Mouse (Mus musculus): ENCODE data around the gene Btg1.

The Btg1 gene

DNA sequence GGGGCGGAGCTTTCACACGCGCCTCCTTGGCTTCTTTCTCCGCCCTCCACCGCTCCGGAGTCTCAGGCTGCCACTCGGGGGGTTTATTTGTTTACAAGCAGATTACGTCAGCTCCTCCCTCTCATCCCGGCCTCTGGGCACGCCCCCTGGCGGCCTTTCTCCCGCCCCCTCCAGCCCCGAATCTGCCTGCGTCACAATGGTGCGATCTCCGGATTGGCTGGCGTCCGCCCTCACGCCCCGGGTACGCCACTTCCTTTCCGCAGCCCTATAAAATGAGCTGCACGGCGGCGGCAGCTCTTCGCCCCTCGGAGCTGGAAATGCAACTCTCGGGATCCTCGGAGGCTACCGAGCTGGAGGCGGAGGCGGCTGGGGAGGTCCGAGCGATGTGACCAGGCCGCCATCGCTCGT lies at the start of gene Btg1:
Gene Btg1, plus strand, starts transcription at position 298 of the 408 bp plus-strand sequence.
- DNase-seq (ENCODE audit: low spot score) = peak; percentile 99

DNA sequence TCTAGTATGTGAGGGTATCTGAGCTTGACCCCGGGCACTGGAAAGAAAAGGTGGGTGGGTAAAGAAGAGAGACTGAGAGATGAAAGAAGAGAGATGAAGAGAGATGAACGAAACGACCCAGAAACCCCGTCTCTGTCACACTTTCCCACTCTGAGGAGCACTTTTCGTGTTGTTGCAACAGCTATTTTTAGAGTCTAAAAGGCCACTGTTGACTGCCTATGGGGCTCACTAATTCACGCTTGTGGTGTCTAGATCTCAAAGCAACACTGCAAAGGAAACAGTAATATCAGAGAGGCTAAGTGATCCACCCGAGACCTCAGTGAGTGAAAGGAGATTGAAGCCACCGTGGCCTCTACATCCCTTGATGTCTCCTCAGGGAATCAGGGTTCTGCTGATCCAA lies 47.3 kb upstream of the Btg1 start:
- DNase-seq (ENCODE audit: low spot score) = no peak

DNA sequence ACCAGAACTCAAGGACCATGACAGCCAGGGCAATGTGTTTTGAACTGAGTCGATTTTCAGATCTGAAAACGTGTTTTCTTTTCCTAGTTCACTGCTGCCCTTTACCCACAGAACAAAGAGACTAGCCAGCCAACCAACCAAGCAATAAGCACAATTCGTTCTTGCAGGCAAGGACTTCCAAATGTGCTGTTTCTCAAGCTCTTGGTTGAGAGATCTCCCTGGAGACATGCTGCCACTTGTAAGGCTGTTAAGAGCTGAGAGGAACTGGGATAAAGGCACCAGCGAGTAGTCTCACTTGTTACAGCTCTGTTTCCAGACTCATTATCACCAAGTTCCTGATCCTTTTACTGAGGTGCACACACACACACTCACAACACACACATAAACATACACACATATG lies 45.6 kb upstream of the Btg1 start:
- DNase-seq (ENCODE audit: low spot score) = no peak

DNA sequence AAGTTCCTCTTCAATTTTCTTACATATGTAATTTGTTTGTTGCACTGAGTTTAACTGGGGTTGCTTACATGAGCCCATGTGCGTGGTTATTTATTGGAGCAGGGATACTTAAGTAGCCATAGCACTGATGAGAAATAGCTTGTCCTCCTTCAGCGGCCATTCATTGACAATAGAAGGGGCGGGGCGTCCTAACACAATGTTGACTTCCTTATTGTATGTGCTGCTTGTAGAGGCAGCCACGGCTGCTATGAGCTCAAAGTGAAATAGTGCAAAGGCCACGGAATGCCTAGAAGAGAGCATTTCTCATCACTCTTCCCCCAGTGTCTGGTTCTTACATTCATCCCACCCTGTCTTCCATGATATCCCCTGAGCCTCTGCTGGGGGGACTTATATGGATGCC lies 42.0 kb upstream of the Btg1 start:
- DNase-seq (ENCODE audit: low spot score) = no peak

DNA sequence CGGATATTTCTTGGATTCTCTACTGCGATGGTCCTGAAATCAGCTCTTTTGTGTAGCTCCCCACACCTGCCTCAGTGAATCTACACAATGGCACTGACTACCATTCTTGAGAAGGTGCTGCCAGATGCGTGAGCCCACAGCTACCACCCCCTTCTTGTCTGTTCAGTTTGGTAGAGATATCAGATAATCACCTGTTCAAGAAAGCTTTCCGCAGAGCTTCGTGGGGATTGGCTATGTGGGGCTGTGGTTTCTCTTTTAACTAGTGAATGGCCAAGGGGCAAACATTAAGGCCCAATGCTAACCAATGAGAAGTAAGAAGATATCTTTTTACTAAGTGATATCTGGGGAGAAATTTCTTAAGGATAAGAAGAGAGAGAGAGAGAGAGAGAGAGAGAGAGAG lies 41.5 kb upstream of the Btg1 start:
- DNase-seq (ENCODE audit: low spot score) = no peak

DNA sequence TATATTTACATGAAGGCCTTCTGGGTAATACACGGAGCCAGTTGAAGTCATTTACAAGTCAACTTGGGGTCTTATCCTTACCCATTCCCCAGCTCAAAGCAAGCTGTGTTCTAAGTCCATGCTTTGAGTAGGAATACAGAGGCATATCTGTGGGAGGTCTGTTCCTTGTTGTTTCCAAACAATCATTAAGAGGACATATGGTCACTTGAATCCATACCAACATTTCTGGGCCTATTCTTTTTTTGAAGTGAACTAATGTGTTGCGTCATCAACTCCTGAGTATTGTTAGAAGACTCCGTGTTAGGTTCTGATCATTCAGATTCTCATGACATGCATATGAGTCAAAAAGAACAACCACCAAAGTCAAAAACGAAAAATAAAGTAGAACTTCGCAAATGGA lies 37.9 kb upstream of the Btg1 start:
- no peak for DNase-seq (ENCODE audit: low spot score)

DNA sequence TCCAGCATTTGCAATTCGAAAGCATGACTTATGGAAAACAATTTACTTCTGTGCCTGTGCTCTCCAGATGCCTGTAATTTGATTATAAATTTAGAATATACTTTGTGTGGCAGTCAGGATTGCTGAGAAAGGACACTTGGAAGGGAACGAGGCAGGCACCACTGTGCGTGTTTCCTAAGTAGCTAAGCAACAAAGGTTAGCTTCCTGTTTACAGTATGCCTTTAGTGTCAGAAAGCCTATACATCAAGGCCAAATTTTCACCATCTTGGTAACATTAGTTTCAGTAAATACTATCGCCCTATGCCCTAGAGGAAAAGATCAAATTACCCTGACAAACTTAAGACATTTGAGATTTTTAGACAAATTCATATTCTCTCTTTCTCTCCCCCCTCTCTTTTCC lies 37.4 kb upstream of the Btg1 start:
- DNase-seq (ENCODE audit: low spot score) = no peak

DNA sequence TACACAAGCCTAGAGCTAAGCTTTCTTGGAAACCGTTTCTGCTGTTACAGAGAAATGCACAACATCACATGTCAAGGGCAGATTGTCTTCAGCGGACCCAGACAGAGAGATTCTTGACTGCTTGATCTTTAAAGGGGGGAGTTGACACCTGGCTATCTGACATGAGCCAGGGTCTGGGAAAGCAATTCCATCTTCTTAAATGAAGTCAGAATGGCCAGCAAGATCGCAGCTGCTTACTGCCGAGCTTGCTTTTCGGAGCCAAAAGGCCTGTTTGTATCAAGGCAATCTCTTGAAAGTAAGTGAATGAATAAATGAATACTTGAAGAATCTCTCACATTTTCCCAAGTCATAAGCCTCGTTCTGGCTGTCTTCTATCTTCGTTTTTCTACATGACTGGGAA lies 36.6 kb upstream of the Btg1 start:
- DNase-seq (ENCODE audit: low spot score) = no peak

DNA sequence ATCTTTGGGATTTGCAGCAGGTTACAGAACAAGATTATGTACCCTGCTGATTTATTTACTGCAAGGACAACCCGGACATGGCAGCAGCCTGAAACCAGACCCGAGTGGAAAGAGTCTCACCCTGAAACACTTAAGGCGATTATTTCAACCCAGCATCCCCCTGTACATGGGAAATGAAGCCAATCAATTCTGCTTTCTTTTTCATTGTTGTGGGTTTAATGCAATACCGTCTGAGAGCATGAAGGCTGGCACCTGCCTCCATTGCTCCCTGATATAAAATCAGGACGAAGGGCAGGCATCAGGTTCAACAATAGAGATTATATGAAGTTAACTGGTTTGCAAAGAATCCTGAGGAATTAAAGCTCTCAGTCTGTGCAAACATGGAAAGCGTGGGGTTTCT lies 35.6 kb upstream of the Btg1 start:
- DNase-seq (ENCODE audit: low spot score) = no peak

DNA sequence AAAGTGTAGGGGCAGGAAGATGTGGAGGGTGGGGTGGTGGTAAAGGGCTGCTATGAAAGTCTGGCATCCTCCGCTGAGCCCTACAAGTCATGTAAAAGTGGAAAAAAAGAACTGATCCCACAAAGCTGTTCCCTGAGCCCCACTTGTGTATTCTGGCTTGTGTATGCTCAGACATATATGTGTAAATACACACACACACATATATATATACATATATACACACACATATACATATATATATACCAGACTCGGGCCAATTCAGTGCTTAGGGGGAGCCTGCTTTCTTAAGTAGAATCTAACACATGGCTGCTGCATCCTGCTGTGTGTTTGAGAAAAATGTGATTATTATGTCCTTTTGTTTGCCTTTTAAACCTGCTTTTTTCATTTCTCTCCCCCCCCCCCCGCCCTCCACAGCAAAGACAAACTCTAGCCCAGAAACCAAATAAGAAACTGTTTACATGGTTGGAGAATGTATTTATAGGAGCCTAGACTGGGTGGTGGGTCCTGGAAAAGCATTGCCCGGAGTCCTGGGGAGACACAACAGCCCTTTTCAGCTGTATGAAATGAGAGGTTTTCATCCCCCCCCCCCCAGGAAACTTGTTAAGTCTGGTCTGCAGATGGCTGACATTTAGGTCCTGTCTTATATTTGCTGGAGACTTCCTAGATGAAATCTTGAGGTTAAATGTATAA lies 30.5 kb upstream of the Btg1 start:
- DNase-seq (ENCODE audit: low spot score) = no peak

DNA sequence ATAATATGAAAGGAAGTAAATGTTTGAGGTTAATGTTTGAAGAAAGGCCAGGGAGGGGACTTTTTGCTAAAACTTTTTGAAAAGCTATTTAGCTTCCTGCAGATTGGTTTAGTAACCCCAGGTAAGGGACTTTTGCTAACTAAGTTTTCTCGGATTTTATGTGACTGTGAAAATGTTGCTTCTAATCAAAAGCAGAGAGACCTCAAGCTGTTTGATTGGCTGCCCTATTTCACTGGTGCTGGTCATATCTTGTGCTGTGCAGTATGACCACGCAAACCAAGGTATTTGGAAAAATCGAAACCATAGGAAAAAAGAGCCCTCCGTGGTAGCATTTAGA lies 30.0 kb upstream of the Btg1 start:
- no peak for DNase-seq (ENCODE audit: low spot score)

DNA sequence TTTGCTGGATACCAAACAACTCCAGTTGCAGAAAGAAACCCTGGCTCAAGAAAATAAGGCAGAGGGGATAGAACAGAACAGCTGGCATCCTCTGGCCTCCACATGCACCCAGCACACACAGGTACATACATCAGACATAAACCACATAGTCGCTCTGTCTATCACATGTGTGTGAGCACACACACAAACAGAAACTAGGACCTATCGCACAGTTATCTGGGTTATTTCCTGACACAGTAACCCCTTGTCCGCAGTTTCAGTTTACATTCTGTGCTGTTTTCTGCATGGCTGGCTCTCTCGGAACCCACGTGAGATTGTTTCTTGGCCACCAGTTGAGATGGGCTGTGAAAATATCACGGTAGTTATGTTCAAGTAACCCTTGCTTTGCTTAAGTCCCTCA lies 28.6 kb upstream of the Btg1 start:
- no peak for DNase-seq (ENCODE audit: low spot score)

DNA sequence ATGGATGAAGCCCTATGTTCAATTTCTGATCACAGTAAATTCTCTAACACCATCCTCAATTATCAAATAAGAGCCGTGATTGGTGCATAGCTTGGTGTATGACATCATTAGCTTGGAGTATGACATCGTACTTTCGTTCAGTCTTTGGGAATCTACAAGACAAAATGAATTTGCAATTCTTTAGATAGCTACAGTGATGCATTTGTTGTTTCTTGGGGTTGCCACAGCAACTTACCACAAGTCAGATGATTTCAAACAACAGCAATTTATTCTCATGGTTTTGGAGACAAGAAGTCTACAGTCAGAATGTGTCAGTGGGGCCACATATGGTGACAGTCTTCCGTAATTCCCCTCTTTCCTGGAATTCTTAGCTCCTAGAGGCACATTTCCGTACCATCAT lies 27.0 kb upstream of the Btg1 start:
- DNase-seq (ENCODE audit: low spot score) = no peak

DNA sequence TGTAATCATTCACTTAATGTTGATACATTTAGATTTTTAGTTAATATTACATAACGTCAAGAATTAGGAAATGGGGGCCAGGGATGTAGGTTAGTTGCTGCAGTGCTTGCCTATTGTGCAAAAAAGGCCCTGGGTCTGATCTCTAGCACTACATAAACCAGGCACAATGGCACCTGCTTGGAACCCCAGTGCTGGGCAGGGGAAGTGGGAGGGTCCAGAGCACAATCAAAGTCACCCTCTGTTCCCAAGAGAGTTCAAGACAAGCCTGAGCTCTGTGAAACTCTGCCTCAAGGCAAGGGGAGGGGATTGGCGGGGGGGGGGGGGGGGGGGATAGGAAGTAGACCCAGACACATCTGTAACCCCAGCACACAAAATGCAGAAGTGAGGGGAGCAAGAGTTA lies 24.7 kb upstream of the Btg1 start:
- DNase-seq (ENCODE audit: low spot score) = no peak

DNA sequence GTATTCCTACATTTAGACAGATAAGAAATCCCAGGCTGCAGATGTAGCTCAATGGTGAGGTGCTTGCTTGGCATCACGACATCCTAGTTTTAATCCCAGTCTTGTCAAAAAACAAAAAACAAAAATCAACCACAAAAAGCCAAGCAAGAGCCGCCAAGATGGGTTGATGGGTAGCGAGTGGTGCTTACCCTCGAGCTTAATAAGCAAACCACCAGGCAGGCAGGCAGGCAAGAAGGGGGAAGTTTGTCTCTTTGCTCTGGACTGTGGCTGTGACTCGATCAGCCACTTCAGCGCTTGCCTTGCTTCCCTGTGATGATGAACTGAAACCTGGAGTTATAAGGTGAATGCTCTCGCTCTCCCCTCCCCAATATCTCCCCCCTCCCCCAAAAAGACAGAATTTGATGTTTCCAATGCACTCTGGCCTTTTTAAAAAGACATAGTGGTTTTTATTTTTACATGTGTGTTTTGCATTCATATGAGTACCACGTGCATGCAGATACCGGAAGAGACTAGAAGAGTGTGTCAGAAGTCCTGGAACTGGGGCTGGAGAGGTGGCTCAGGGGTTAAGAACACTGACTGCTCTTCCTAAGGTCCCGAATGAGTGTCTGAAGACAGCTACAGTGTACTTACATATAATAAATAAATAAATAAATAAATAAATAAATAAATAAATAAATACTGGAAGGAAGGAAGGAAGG lies 21.2 kb upstream of the Btg1 start:
- no peak for DNase-seq (ENCODE audit: low spot score)

DNA sequence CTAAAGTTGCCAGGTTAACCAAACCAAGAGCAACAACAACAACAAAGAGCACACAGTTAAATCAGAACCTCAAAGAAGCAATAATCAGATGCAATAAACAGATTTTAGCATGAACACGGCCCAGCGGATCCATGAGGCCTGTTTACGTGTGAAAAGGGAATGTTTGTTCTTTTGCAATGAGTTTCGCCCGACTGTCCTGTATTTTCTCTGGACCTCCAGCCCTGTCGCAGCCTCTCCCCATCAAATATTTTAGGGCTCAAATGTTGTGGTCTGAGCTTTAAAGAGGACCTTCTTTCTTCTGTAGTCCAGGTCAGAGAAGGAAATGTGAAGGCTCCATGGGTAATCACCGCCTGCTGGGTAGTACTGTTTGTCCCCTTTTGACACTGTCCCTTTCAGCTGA lies 20.4 kb upstream of the Btg1 start:
- no peak for DNase-seq (ENCODE audit: low spot score)

DNA sequence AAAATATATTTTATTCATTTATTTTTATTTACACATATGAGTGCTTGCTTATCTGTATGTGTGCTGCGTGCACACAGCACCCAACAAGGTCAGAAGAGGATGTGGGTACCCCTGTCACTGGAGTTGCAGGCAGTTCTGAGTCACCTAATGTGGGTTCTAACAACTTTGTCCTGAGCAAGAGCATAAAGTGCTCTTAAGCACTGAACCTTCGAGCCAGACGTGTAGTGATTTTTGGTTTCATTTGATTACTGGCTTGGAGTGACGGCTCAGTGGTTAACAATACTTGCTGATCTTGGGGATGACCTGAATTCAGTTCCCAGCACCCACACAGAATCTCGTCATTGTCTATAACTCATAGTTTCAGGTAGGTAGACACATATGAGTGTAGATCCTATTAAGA lies 17.2 kb upstream of the Btg1 start:
- no peak for DNase-seq (ENCODE audit: low spot score)

DNA sequence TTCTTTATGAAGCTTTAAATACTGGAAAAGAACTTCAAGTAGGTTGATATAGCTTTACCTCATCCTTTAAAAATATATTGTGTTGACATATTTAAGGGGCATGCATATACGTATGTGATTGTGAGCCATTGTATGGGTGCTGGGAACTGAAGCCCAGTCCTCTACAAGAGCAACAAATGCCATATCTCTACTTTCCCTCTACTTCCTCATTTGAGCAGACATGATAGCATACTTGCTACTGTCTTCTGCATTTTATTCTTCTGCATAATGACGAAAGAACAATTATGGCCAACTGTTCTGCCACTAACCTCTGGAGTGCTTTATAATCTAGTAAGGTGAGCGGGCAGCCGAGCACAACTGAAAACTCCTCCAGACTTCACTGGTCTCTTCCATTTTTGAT lies 15.1 kb upstream of the Btg1 start:
- no peak for DNase-seq (ENCODE audit: low spot score)

DNA sequence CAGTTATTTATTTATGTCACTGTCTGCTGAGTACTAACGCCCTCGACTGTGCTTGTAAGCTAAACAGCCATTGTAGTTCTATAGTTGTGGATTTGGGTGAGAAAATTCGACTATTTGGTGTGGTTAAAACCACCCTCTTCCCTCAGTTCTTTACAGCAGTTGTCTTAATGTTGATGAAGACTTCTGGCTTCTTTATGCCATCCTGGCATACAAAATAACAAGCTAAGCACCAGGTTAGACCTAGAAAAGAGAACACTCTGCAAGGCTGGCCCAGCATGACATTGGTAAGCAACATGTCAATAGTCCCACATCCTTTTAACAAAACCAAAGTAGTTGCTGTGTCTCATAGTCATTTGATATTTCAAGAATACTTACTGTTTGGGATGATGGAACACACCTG lies 14.5 kb upstream of the Btg1 start:
- DNase-seq (ENCODE audit: low spot score) = no peak

DNA sequence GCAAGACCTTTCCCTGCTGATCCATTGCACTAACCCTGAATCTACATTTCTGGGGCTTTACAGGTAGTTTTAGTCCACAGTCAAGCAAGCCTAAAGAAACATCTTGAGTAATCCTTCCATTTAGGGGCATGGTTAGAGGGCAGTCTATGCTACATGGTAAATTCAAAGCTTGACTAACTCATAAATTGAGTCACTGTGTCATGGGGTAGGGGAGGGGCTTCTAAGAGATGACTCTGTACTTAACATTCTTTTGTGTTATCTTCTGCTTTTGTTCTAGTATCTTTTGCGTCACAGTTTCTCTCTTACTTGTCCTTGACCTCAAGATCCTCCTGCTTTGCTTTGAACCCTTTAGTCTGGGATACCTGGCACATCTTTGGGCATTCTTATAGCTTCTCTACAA lies 11.6 kb upstream of the Btg1 start:
- DNase-seq (ENCODE audit: low spot score) = no peak

DNA sequence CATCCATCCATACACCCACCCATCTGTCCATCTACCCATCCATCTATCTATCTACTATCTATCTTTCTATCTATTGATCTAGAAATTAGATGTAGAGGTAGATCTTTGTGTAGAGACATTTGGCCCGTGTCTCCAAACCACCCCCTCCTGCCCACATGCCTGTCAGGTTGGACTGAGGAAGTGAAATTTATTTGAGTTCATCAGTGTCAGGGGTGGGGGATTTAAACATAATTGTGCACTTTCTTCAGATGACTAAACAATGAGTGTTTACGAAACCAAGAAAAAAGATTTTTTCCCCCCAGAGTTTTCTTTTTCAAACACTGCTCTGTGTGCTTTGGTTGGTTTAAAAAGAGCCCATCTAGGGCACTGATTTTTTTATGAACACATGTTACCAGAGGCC lies 10.9 kb upstream of the Btg1 start:
- no peak for DNase-seq (ENCODE audit: low spot score)

DNA sequence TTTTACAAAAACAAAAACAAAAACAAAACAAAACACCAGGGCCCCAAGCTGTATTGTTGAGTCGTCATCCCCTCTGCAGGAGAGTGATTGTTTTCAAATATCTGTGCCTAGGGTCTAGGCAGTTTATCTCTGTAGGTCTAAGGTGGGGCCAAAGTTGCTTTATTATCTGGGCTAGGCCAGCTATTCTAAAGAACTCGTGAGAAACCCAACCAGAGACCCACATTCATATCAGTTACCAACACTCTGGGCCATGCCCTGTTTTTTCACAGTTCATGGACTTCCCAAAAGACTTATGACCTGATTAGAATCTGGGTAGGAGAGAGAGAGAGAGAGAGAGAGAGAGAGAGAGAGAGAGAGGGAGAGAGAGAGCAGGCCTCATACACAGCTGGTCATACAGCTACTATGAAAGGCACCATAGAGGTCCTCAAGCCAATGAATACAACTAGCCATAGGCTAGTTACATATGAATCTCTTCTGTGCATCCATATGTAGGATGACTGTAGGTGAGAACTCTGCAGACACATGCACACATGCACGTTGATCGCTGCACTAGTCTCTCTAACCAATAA lies 9.1 kb upstream of the Btg1 start:
- DNase-seq (ENCODE audit: low spot score) = no peak

DNA sequence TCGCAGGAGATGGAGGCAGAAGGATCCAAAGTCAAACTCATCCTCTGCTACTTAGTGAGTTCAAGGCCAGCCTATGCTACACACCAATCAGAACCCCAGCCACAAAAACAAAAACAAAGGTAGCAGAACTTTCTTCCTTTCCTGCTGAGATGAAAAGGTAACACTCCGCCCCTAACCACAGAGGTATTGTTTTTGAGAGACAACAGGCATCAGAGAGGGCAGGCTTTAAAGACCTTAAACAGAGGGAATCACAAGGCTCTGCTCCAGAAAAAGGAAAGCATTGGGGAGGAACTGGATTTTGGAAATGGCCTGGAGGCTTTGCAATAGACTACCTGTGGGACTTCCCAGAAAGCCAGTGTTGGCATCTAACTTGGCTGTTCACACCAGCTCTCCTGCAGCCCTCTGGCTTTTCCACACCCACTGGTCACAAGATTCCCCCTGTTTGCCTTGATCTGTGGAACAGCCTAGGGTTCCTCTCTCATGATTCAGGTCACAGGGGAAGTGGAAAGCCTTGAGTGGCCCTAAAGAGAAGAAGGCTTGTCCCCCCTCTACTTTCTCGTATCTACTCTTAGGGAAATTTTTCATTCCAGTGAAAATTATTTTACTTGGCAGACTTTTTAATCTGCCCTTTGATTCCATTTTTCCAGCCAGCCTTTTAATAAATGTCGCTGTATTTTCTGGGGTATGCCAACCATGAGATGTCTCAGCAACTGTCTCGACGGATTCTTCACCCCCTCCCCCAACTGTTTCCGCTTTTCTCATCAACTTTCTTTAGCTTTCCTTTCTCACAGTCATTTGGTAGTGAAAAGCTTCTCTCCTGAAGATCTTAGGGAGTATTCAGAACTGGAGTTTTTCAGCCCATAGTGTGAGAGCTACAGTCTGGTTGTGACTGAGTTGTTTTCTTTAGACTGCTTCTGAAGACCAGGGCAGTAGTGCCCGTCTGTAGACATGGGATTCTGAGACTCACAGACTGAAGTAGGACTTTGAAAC lies 7.2 kb upstream of the Btg1 start:
- DNase-seq (ENCODE audit: low spot score) = no peak
